Mouse (Mus musculus): ENCODE results near the gene Akap5. TPM values are rescaled to one million over a fixed set of nuclear protein-coding genes. Genes with fewer than 3 reads are reported as not detected.

Gene Akap5
- polyA plus RNA-seq, 1 experiment from 2014 or later: 0.43 TPM

- no peak overlapping the region for H3K9ac ChIP-seq (ENCODE audit: low read depth, low read length)
- ATAC-seq (replicated peaks; ENCODE audit: low FRiP score, low read depth): no peak
These were observed 55.5 kb downstream of the Akap5 start for GRCm38 (mm10) chr12:76380151-76380550.

More at GRCm38 (mm10) chr12:76380151-76380550, 55.5 kb downstream of the Akap5 start:
- Histone ChIP-seq H3K27ac (no peak overlapping the region), H3K9me3 (replicated peaks; ENCODE audit: low read length) (no peaks in the 10 kb centered on the region), H3K36me3 (ENCODE audit: insufficient read depth, low read length) (no peaks in the 10 kb centered on the region), H3K27me3 (ENCODE audit: insufficient read depth, low read length) (no peaks in the 10 kb centered on the region), H3K4me3 (replicated peaks; ENCODE audit: low read depth, low read length) (no peak overlapping the region), H3K4me1 (replicated peaks; ENCODE audit: insufficient read depth, low read length) (0 out of 2 replicates have a peak, but pooled peaks cover 3% of the 10 kb centered on the region), H3K4me2 (ENCODE audit: low read length) (no peak overlapping the region)
- no peak for DNase-seq (ENCODE audit: low spot score)
- 73% methylated on average over 7 of the region's 7 CpGs for WGBS
- no peak for TF ChIP-seq CTCF (IDR thresholded peaks at IDR 0.05; ENCODE audit: low read depth)

Other genes starting within 250 kb of the Akap5 start
- gene Esr2, start 147.6 kb upstream of the Akap5 start, polyA plus RNA-seq (2015; fragmentation: Nextera tagmentation; extraction: Ambion mirVana): 0.68 and 0.75 TPM in 2 replicates
- 0.08 and 0.19 TPM in 2 replicates for gene Tex21, start 78.1 kb upstream of the Akap5 start, polyA plus RNA-seq (2015; fragmentation: Nextera tagmentation; extraction: Ambion mirVana)
- gene Mthfd1, start 69.6 kb upstream of the Akap5 start, polyA plus RNA-seq (2015; fragmentation: Nextera tagmentation; extraction: Ambion mirVana): 94.0 and 106 TPM in 2 replicates
- gene Zbtb25, start 44.7 kb downstream of the Akap5 start, polyA plus RNA-seq (2015; fragmentation: Nextera tagmentation; extraction: Ambion mirVana): 13.0 and 13.2 TPM in 2 replicates
- gene Zbtb1, start 45.4 kb downstream of the Akap5 start, polyA plus RNA-seq (2015; fragmentation: Nextera tagmentation; extraction: Ambion mirVana): 8.2 and 9.0 TPM in 2 replicates
- gene Hspa2, start 79.3 kb downstream of the Akap5 start, polyA plus RNA-seq (2015; fragmentation: Nextera tagmentation; extraction: Ambion mirVana): 12.4 and 14.6 TPM in 2 replicates
- 7.2 and 7.5 TPM in 2 replicates for gene Ppp1r36, start 92.6 kb downstream of the Akap5 start, polyA plus RNA-seq (2015; fragmentation: Nextera tagmentation; extraction: Ambion mirVana)
- 14.9 and 17.7 TPM in 2 replicates for gene Plekhg3, start 206.0 kb downstream of the Akap5 start, polyA plus RNA-seq (2015; fragmentation: Nextera tagmentation; extraction: Ambion mirVana)

Measured in kidney, postnatal 0 days (tissue).